Mouse (Mus musculus) cerebellum, adult 2 months (tissue): ENCODE results near the gene Tcaf2. TPM values are rescaled to one million over a fixed set of nuclear protein-coding genes. Genes with fewer than 3 reads are reported as not detected.
A peak's percentile ranks its signal among the peaks of the same experiment; 100 is the strongest.

Source experiments
- DNase-seq, 2 experiments: peaks; one replicate each; pipeline ENCODE4 v3.0.0; 2021
- H3K27ac ChIP-seq: fragments of 200-500 bp; 2 replicates; pipeline ENCODE4 v1.5.1; 2012; ENCODE audit warnings: low read length, control low read depth, inconsistent platforms; ENCODE audit not compliant: insufficient read depth
- H3K27me3 ChIP-seq: fragments of 200-500 bp; 2 replicates; pipeline ENCODE4 v1.6.1; 2012; ENCODE audit warnings: inconsistent platforms, mild to moderate bottlenecking, low read length, moderate library complexity; ENCODE audit not compliant: control insufficient read depth, insufficient read depth
- H3K4me1 ChIP-seq: fragments of 200-500 bp; 2 replicates; pipeline ENCODE4 v1.6.1; 2011; ENCODE audit warnings: low read length; ENCODE audit not compliant: control insufficient read depth, insufficient read depth
- H3K4me3 ChIP-seq: fragments of 200-500 bp; replicated peaks from 2 replicates; pipeline ENCODE3; 2011; ENCODE audit warnings: mild to moderate bottlenecking, low read depth, low read length, control low read depth; ENCODE audit not compliant: insufficient read depth
- CTCF ChIP-seq: fragments of 200-500 bp; IDR thresholded peaks from 2 replicates; pipeline ENCODE4 v1.5.1; 2011; ENCODE audit warnings: low read depth, mild to moderate bottlenecking, control low read depth, low read length, moderate library complexity, borderline replicate concordance; ENCODE audit not compliant: insufficient read depth
- POLR2A ChIP-seq: fragments of 200-500 bp; IDR thresholded peaks from 2 replicates; pipeline ENCODE4 v1.6.1; 2011; ENCODE audit warnings: low read length, control low read depth, borderline replicate concordance; ENCODE audit not compliant: insufficient read depth
- WGBS: fragments of 180-500 bp; shearing (Covaris S2); methylation state at CpG from one replicate; pipeline ENCODE4 v1.1.7; 2018; 5-methylcytosine and 5-hydroxymethylcytosine counted together
- polyA plus RNA-seq: library from polyadenylated mRNA; depleted of rRNA; stranded (reverse); fragments of >200 nt; gene quantifications from 2 replicates; pipeline ENCODE4 v1.2.3, GENCODE M21; 2012; rRNA removed

Gene Tcaf2
- 0.55 and 0.87 TPM in 2 replicates for polyA plus RNA-seq

- Histone ChIP-seq H3K4me3 (peak within 1 kb of the TSS; percentile 37), H3K27ac (no peak within 1 kb of the TSS), H3K27me3 (no peaks in the 10 kb centered on the region), H3K4me1 (no peaks in the 10 kb centered on the region)
- TF ChIP-seq CTCF (peak; percentile 83), POLR2A (no peak)
- under 1% methylated on average over 23 of the region's 23 CpGs for WGBS
- peak; percentile 67 to 82 for DNase-seq
Observed at GRCm38 (mm10) chr6:42644912-42645549, at the start of gene Tcaf2. Gene Tcaf2 (minus strand): TSS chr6:42645254.

- Histone ChIP-seq H3K27me3 (no peaks in the 10 kb centered on the region), H3K4me1 (peaks cover 4% of the 10 kb centered on the region), H3K4me3 (peak overlapping the region; percentile 92), H3K27ac (peak overlapping the region; percentile 93)
- peak; percentile 87 to 89 for DNase-seq
- under 1% methylated on average over 32 of the region's 32 CpGs for WGBS
- TF ChIP-seq POLR2A (peak; percentile 50; the same call in 1 of the 2 replicates), CTCF (no peak)
Observed at GRCm38 (mm10) chr6:42692517-42693190, 47.6 kb upstream of the Tcaf2 start.

GRCm38 (mm10) chr6:42692154-42692516 is 47.1 kb upstream of the Tcaf2 start:
- Histone ChIP-seq H3K4me3 (peak overlapping the region; percentile 92), H3K4me1 (peaks cover 4% of the 10 kb centered on the region), H3K27ac (peak overlapping the region; percentile 93), H3K27me3 (no peaks in the 10 kb centered on the region)
- WGBS: 2% methylated on average over 10 of the region's 10 CpGs
- TF ChIP-seq POLR2A (0 out of 2 replicates have a peak, but pooled peaks have one; percentile 21), CTCF (no peak)
- DNase-seq: peak; percentile 86 to 89

- no peak for DNase-seq
- no peak for TF ChIP-seq POLR2A
- no peak for TF ChIP-seq CTCF
- Histone ChIP-seq H3K4me3 (no peak overlapping the region), H3K27ac (no peak overlapping the region), H3K27me3 (no peaks in the 10 kb centered on the region), H3K4me1 (peaks cover 4% of the 10 kb centered on the region; the same call in 1 of the 2 replicates)
Observed at GRCm38 (mm10) chr6:42689761-42690160, 44.7 kb upstream of the Tcaf2 start.

- DNase-seq: no peak
- TF ChIP-seq CTCF: no peak
- no peak for TF ChIP-seq POLR2A
- Histone ChIP-seq H3K27ac (no peak overlapping the region), H3K4me3 (no peak overlapping the region), H3K4me1 (peaks cover 4% of the 10 kb centered on the region; the same call in 1 of the 2 replicates), H3K27me3 (no peaks in the 10 kb centered on the region)
- 90% methylated on average over 5 of the region's 5 CpGs for WGBS
Observed at GRCm38 (mm10) chr6:42687907-42688306, 42.9 kb upstream of the Tcaf2 start.

DNA sequence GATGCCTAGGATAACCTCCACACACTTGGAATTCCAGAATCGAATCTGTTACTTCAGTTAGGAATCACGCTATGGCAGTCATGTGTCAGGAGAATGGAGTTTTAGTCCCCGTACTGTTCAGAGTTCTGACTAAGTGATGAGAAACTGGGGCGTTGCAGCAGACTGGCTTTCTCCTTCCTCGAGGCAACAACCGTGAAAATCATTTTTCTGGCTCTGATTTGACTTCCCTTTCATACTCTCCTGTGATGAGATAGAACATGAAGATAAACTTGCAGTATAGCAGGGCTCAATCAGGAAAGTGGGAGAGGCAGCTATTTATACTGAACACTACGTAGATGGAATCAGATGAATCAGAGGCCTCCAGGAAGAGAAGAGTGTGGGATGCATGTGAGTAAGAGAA is 35.0 kb upstream of the Tcaf2 start:
- Histone ChIP-seq H3K27ac (no peak overlapping the region), H3K4me3 (no peak overlapping the region), H3K27me3 (no peaks in the 10 kb centered on the region), H3K4me1 (no peaks in the 10 kb centered on the region)
- TF ChIP-seq CTCF (no peak), POLR2A (no peak)
- no peak for DNase-seq
- WGBS: 47% methylated on average over 7 of the region's 7 CpGs

DNA sequence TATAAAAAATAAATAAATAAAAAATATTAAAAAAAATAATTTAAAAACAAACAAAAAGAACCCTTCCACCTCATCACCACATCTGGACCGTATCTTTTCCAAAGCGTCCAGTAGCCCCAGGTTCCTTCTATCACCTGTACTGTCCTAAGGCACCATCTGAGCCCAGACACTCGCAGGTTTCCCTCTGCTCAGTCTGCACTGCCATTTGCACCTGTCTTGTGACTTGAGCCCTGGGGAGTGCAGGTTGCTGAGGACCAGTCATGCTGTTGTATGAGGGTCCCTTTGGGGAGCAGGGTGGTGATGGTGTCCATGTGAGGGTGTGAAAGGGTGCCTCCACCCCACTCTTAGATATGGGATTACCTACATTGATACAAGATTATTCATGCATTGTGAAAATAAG is 31.0 kb upstream of the Tcaf2 start:
- H3K4me1 ChIP-seq: no peaks in the 10 kb centered on the region
- TF ChIP-seq POLR2A (no peak), CTCF (no peak)
- no peaks in the 10 kb centered on the region for H3K27me3 ChIP-seq
- H3K27ac ChIP-seq: no peak overlapping the region
- DNase-seq: no peak
- no peak overlapping the region for H3K4me3 ChIP-seq
- 96% methylated on average over 3 of the region's 3 CpGs for WGBS

- no peak for DNase-seq
- no peak for TF ChIP-seq POLR2A
- TF ChIP-seq CTCF: no peak
- Histone ChIP-seq H3K27me3 (no peaks in the 10 kb centered on the region), H3K27ac (no peak overlapping the region), H3K4me3 (no peak overlapping the region), H3K4me1 (no peaks in the 10 kb centered on the region)
- 91% methylated on average over 1 of the region's 1 CpGs for WGBS
Observed at GRCm38 (mm10) chr6:42671767-42672166, 26.7 kb upstream of the Tcaf2 start.

DNA sequence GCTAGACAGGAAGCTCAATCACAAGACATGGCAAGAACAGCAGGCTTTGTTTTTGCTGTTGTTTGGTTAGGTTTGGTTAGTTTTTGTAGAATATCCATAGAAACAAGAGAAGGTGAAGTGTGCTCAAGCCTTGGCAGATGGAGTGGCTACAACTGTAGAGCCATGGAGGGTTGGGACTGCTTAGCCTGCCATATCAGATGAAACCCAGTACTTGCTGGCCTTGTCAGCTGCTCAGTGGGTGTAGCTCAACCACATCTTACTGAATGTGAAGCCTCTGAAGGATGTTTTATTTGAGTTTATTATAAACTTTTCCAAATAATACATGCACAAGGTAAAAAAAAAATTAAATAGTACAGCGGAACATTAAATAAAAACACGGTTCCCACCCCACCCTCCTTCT is 22.7 kb upstream of the Tcaf2 start:
- WGBS: 93% methylated on average over 2 of the region's 2 CpGs
- no peak for TF ChIP-seq POLR2A
- TF ChIP-seq CTCF: no peak
- H3K4me1 ChIP-seq: no peaks in the 10 kb centered on the region

More for the DNA sequence above, 22.7 kb upstream of the Tcaf2 start:
- no peak for DNase-seq
- Histone ChIP-seq H3K4me3 (no peak overlapping the region), H3K27me3 (no peaks in the 10 kb centered on the region), H3K27ac (no peak overlapping the region)
